Mouse (Mus musculus) liver, postnatal 0 days (tissue): ENCODE results near the gene Ptger3.

Experiments used
- CTCF ChIP-seq: sonication (generic); IDR thresholded peaks from 2 replicates; pipeline ENCODE4 v1.5.1; 2016; ENCODE audit warnings: antibody characterized with exemption, low read depth
- EP300 ChIP-seq: IDR thresholded peaks from 2 replicates; pipeline ENCODE4 v1.6.1; 2016; ENCODE audit warnings: antibody characterized with exemption, low read depth, mild to moderate bottlenecking

DNA sequence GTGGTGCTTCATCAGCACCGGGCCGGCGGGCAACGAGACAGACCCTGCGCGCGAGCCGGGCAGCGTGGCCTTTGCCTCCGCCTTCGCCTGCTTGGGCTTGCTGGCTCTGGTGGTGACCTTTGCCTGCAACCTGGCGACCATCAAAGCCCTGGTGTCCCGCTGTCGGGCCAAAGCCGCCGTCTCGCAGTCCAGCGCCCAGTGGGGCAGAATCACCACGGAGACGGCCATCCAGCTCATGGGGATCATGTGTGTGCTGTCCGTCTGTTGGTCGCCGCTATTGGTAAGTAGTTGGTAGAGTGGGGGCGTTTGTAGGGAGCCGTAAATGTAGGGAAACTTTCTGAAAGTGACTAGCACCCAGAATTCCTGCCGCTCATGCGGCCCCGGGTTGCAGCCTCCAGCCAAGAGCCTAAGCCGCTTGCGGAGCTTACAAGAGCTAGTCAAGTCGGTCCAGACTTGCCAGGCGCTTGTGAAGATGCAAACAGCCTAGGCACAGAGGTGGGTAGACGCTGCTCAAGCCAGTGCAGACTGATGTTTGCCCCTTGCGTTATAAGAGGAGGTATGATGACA lies 957 bp downstream of the Ptger3 start:
- no peak for TF ChIP-seq CTCF
- no peak for TF ChIP-seq EP300
